Mouse (Mus musculus): ENCODE measurements at regions not wholly inside any gene's neighbourhood (a gene's known extent, or its start where the extent isn't known, plus 50 kb on each side); places are given as distances from the start of the nearest gene placed in this dataset.

DNA sequence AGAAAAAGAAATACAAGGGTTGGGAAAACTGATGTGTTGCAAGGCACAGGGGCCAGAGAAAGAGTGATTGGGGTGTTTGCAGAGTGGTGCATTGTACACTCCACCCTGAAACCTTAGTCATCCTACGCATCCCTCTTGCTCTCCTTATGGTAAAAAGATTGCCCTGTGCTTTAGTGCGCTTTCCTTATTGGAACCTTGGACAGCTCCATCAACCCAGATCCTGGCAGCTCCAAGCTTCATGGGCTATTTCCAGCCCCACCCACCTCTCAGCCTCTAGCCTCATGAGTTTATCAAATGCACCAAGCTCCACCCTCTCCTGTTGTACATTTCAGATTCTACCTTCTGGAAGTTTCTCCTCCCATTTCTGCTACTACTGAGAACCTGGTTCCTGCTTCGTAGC is 167.3 kb downstream of the Cct6b start:
- Histone ChIP-seq H3K4me1 (ENCODE audit: control insufficient read depth, insufficient read depth, low read length) (no peaks in the 10 kb centered on the region), H3K27ac (ENCODE audit: insufficient read depth, low read length) (no peak overlapping the region), H3K4me3 (ENCODE audit: insufficient read depth, low read length) (no peak overlapping the region)
- TF ChIP-seq CTCF (IDR thresholded peaks at IDR 0.05; ENCODE audit: borderline replicate concordance, insufficient read depth, low read length) (no peak), POLR2A (IDR thresholded peaks at IDR 0.05; ENCODE audit: low read depth, low read length) (no peak)

DNA sequence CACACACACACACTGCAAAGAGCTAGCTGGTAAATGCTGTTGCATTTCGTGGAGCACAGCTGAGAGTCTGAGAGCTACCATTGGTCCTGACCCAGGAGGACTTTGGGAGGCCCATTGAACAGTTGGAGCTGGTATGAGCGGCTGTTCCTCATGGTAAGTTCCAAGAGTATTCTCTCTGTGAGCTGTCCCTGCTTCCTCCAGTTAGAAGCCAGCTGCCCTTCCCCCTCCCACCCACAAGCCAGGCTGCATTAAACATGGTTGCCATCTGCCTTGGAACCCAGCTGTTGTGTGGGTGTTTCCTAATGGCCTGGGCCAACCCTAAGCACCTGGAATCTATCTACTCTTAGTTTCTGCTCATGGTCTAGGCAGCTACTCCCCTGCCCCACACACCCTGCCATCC is 174.4 kb downstream of the Cct6b start:
- H3K4me1 ChIP-seq (ENCODE audit: control insufficient read depth, insufficient read depth, low read length) = no peaks in the 10 kb centered on the region
- TF ChIP-seq POLR2A (IDR thresholded peaks at IDR 0.05; ENCODE audit: low read depth, low read length) (no peak), CTCF (IDR thresholded peaks at IDR 0.05; ENCODE audit: borderline replicate concordance, insufficient read depth, low read length) (no peak)
- H3K4me3 ChIP-seq (ENCODE audit: insufficient read depth, low read length) = no peak overlapping the region
- H3K27ac ChIP-seq (ENCODE audit: insufficient read depth, low read length) = no peak overlapping the region

DNA sequence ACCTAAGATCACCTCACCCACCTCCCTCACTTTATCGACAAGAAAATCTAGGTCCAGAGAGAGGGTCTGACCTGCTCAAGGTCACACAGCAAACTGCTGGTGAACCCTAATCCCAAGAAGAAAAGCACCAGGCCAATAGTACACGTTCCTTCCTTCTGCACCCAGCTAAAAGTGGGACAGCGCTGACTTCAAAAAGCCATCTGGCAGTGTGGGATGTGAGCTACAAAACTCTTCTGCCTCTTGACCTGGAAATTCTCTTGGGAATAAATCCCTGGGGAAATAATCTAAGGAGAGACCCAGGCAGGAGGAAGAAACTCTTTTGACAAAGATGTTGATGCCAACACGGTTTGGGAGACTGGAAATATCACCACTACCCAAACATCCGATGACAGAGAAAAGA is 175.4 kb downstream of the Cct6b start:
- TF ChIP-seq POLR2A (IDR thresholded peaks at IDR 0.05; ENCODE audit: low read depth, low read length) (no peak), CTCF (IDR thresholded peaks at IDR 0.05; ENCODE audit: borderline replicate concordance, insufficient read depth, low read length) (no peak)
- Histone ChIP-seq H3K27ac (ENCODE audit: insufficient read depth, low read length) (no peak overlapping the region), H3K4me1 (ENCODE audit: control insufficient read depth, insufficient read depth, low read length) (no peaks in the 10 kb centered on the region), H3K4me3 (ENCODE audit: insufficient read depth, low read length) (no peak overlapping the region)

DNA sequence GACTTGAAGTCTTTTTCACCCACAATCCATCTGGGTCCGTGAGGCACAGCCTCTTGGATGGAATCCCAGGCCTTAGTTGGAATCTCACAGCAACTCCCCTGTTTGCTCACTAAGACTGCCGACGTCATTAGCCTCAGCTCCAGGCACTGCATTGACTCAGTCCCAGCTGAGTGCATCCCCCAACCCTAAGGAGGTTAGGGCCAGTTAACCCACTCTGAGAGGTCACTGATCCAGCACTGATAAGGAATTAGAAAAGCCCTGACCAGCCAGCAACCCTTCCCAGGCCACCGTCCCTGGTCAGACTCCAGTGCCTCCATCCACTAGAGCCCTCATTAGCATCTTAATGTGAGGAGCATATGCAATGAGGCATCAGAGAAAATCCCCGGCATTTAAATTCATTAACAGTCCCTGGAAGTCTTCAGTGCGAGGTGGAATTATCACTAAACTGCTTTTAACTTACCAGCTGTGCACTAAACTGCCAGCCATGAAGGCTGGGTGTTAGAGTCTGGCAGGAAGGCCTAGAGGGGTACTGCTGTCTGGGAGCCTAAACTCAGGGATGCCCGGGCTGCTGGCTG is 184.2 kb downstream of the Cct6b start:
- TF ChIP-seq POLR2A (IDR thresholded peaks at IDR 0.05; ENCODE audit: low read depth, low read length) = no peak
- no peak for TF ChIP-seq CTCF (IDR thresholded peaks at IDR 0.05; ENCODE audit: borderline replicate concordance, insufficient read depth, low read length)
- H3K27ac ChIP-seq (ENCODE audit: insufficient read depth, low read length) = no peak overlapping the region
- H3K4me3 ChIP-seq (ENCODE audit: insufficient read depth, low read length) = no peak overlapping the region
- no peaks in the 10 kb centered on the region for H3K4me1 ChIP-seq (ENCODE audit: control insufficient read depth, insufficient read depth, low read length)

DNA sequence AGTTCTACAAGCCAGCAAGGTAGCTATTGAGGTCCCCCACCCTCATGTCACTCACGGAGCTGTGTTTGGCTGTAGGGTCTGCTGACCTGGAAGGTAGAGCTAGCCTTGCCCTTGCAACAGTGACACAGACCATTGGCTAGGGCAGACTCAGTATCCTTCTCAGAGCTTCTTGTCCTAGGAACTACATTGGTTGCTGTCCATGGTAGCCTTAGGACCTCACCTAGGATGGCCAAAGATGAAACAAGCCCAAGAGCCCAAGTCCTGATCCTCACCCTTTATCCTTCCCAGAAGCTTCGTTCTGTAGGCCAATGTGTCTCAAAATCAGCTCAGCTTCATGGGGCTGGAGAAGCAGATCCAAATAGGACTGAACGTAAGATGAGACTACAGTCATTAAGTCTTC is 187.3 kb downstream of the Tmem132e start:
- Histone ChIP-seq H3K4me3 (ENCODE audit: insufficient read depth, low read length) (no peak overlapping the region), H3K27ac (ENCODE audit: insufficient read depth, low read length) (no peak overlapping the region), H3K4me1 (ENCODE audit: control insufficient read depth, insufficient read depth, low read length) (no peaks in the 10 kb centered on the region)
- TF ChIP-seq CTCF (IDR thresholded peaks at IDR 0.05; ENCODE audit: borderline replicate concordance, insufficient read depth, low read length) (no peak), POLR2A (IDR thresholded peaks at IDR 0.05; ENCODE audit: low read depth, low read length) (no peak)

DNA sequence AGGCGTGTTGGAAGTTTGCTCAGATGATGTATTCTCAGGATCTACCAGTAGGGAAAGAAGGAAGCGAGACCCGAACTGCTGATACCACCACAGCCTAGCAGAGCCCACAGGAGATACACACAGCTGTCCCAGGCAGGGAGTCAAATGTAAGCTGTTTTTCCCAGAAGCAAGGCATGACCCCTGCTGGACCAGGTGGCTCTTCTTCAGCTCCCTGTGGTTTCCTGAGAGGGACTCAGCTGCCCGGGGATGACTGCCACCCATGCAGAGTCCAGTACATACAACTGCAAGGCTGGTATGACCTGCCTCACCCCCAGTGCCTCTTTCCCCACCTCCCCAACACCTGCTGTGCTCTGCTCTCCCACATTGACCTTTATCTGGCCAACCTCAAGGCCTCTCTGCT is 184.4 kb downstream of the Tmem132e start:
- TF ChIP-seq CTCF (IDR thresholded peaks at IDR 0.05; ENCODE audit: borderline replicate concordance, insufficient read depth, low read length) (no peak), POLR2A (IDR thresholded peaks at IDR 0.05; ENCODE audit: low read depth, low read length) (no peak)
- no peak overlapping the region for H3K27ac ChIP-seq (ENCODE audit: insufficient read depth, low read length)
- no peaks in the 10 kb centered on the region for H3K4me1 ChIP-seq (ENCODE audit: control insufficient read depth, insufficient read depth, low read length)
- no peak overlapping the region for H3K4me3 ChIP-seq (ENCODE audit: insufficient read depth, low read length)

DNA sequence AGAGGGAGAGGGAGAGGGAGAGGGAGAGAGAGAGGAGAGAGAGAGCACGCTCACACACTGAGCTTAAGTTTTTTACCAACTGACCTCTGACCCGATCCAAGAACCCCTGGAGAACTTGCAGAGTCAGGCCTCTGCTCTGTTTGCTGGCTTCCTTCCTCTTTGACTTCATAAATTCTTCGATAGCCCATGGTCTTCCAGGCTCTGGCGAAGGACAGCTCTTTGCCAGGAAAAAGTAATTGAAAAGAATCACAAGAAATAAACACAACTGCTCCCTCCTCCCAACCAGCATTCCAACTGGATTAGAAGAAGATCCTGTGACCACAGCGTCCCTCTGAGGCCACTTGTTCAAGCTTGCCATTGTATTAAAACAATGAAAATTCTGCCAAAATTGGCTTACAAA is 182.8 kb downstream of the Tmem132e start:
- H3K4me1 ChIP-seq (ENCODE audit: control insufficient read depth, insufficient read depth, low read length) = no peaks in the 10 kb centered on the region
- TF ChIP-seq POLR2A (IDR thresholded peaks at IDR 0.05; ENCODE audit: low read depth, low read length) (no peak), CTCF (IDR thresholded peaks at IDR 0.05; ENCODE audit: borderline replicate concordance, insufficient read depth, low read length) (no peak)

DNA sequence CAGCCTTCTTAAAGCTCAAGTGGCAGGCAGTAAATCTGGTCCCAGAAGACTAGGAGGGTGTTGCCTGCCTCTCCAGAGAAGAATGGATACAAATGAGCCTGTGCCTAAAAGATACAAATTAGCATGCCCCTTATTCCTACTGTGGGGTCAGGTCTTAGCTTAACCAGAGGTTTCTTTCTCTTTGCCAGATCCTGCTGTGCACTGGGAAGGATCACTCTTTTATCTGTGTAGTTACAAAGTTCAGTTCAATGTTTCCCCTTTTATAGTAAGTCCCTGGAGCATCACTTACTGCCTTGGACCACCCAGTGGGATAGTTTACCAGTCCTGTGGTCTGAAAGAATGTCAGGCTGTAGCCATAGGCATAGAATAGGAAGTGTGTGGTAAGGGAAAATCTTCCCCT is 181.1 kb downstream of the Tmem132e start:
- TF ChIP-seq POLR2A (IDR thresholded peaks at IDR 0.05; ENCODE audit: low read depth, low read length) = no peak
- TF ChIP-seq CTCF (IDR thresholded peaks at IDR 0.05; ENCODE audit: borderline replicate concordance, insufficient read depth, low read length) = no peak
- Histone ChIP-seq H3K4me3 (ENCODE audit: insufficient read depth, low read length) (no peak overlapping the region), H3K27ac (ENCODE audit: insufficient read depth, low read length) (no peak overlapping the region), H3K4me1 (ENCODE audit: control insufficient read depth, insufficient read depth, low read length) (no peaks in the 10 kb centered on the region)

More for the DNA sequence above, 182.8 kb downstream of the Tmem132e start:
- no peak overlapping the region for H3K27ac ChIP-seq (ENCODE audit: insufficient read depth, low read length)
- H3K4me3 ChIP-seq (ENCODE audit: insufficient read depth, low read length) = no peak overlapping the region

DNA sequence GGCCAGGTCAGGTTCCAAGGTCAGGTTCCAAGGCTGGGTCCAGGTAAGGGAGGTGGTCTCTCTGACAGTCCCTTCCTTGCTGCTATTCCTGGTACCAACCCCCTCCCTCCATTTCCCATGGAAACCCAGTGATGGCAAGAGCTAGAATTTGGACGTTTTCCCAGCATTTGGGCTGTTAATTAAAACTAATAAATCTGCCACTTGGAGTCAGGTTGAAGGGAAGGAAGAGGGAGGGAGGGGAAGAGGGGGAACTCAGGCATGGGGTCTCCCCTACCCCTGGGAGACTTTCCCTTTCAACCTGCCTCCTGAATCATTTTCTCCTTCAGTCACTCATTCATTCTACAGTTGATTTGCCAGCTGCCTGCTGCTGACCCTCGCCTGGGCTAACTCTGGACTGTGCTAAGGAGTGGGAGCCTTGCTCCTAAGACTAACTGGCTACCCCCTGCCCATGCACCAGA is 179.5 kb downstream of the Tmem132e start:
- Histone ChIP-seq H3K27ac (ENCODE audit: insufficient read depth, low read length) (no peak overlapping the region), H3K4me3 (ENCODE audit: insufficient read depth, low read length) (no peak overlapping the region), H3K4me1 (ENCODE audit: control insufficient read depth, insufficient read depth, low read length) (no peaks in the 10 kb centered on the region)
- TF ChIP-seq CTCF (IDR thresholded peaks at IDR 0.05; ENCODE audit: borderline replicate concordance, insufficient read depth, low read length) = no peak

DNA sequence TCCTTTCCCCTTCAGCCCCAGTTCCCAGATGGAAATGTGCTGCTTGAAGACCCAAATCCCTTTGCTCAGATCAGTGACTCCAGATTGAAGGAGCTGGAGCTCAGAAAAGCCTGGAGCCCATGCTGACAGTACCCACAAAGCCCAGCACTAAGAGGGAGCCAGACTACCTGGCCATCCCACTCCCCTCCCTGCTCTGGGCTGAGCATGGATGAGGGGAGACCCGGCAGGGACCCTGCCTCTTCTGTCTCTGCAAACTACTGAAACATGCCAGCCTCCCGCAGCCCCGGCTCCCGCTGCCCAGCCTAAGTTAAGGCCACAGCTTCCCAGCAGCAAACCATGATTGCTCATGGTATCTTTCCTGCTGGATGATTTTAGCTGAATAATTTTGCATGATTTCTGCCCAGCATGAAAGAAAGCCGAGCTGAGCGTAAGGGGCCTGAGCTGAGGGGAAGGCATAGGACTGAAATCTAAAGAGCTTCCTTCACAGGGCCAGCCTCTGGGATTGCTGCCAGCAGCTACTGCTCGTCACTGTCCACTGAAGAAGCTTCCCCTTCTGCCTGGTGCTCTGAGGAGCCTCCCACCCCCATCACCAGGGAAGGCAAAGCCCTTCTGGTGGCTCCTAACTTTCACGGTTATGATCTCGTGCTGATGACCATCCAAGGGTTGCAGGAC is 178.4 kb downstream of the Tmem132e start:
- H3K27ac ChIP-seq (ENCODE audit: insufficient read depth, low read length) = no peak overlapping the region
- TF ChIP-seq POLR2A (IDR thresholded peaks at IDR 0.05; ENCODE audit: low read depth, low read length) (no peak), CTCF (IDR thresholded peaks at IDR 0.05; ENCODE audit: borderline replicate concordance, insufficient read depth, low read length) (no peak)
- no peak overlapping the region for H3K4me3 ChIP-seq (ENCODE audit: insufficient read depth, low read length)
- H3K4me1 ChIP-seq (ENCODE audit: control insufficient read depth, insufficient read depth, low read length) = no peaks in the 10 kb centered on the region
